Mouse (Mus musculus) MEL (cell line): ENCODE data around the gene Usp29. TPM values are rescaled to one million over a fixed set of nuclear protein-coding genes. Genes with fewer than 3 reads are reported as not detected.

Source experiments
- DNase-seq: peaks from one replicate; pipeline ENCODE4 v3.0.0; 2011; ENCODE audit warnings: low read depth, low spot score
- H3K27ac ChIP-seq: 2 replicates; pipeline ENCODE4 v1.5.1; 2012; ENCODE audit warnings: low read depth, mild to moderate bottlenecking, control low read depth, low read length, moderate library complexity; ENCODE audit not compliant: control insufficient read depth
- H3K27me3 ChIP-seq, 2 experiments: fragments of 150-350 bp in 1 of 2; sonication (generic) in 1 of 2; 2 replicates each; pipeline ENCODE4 v1.6.1; 2012; ENCODE audit warnings: low read length in 2 of 2, mild to moderate bottlenecking in 2 of 2, improper control_type of control experiment in 1 of 2, moderate library complexity in 1 of 2; ENCODE audit not compliant: insufficient read depth in 2 of 2, control insufficient read depth in 1 of 2
- H3K36me3 ChIP-seq, 2 experiments: 2 replicates each; pipeline ENCODE4 v1.6.1; 2012 to 2014; ENCODE audit warnings: low read length in 2 of 2, improper control_type of control experiment in 1 of 2, inconsistent platforms in 1 of 2, mild to moderate bottlenecking in 1 of 2; ENCODE audit not compliant: insufficient read depth in 2 of 2, control insufficient read depth in 1 of 2
- H3K4me1 ChIP-seq, 2 experiments: fragments of 150-350 bp in 1 of 2; sonication (generic) in 1 of 2; 2 replicates each; pipeline ENCODE4 v1.6.1; 2012; ENCODE audit warnings: low read length in 2 of 2, improper control_type of control experiment in 1 of 2, mild to moderate bottlenecking in 1 of 2; ENCODE audit not compliant: insufficient read depth in 2 of 2, control insufficient read depth in 1 of 2
- H3K4me3 ChIP-seq, 2 experiments: fragments of 150-350 bp in 1 of 2; sonication (generic) in 1 of 2; 2 replicates each; pipeline ENCODE4 v1.5.1; 2012; ENCODE audit warnings: low read depth in 2 of 2, low read length in 2 of 2, mild to moderate bottlenecking in 2 of 2, moderate library complexity in 2 of 2, control low read depth in 1 of 2, improper control_type of control experiment in 1 of 2; ENCODE audit not compliant: control insufficient read depth in 1 of 2, insufficient read depth in 1 of 2
- H3K79me2 ChIP-seq: 2 replicates; pipeline ENCODE4 v1.6.1; 2012; ENCODE audit warnings: mild to moderate bottlenecking, low read length, moderate library complexity; ENCODE audit not compliant: control insufficient read depth, poor library complexity, insufficient read depth
- H3K9ac ChIP-seq: 2 replicates; pipeline ENCODE4 v1.6.1; 2012; ENCODE audit warnings: low read depth, mild to moderate bottlenecking, control low read depth, low read length, moderate library complexity; ENCODE audit not compliant: control insufficient read depth, poor library complexity, severe bottlenecking
- H3K9me3 ChIP-seq: fragments of 150-350 bp; sonication (generic); replicated peaks from 2 replicates; pipeline ENCODE4 v1.6.1; 2012; ENCODE audit warnings: mild to moderate bottlenecking, low read length, improper control_type of control experiment, moderate library complexity; ENCODE audit not compliant: insufficient read depth
- CHD1 ChIP-seq: IDR thresholded peaks from 2 replicates; pipeline ENCODE4 v1.6.1; 2012; ENCODE audit warnings: low read depth, mild to moderate bottlenecking, inconsistent platforms, low read length, improper control_type of control experiment
- E2F4 ChIP-seq: IDR thresholded peaks from 2 replicates; pipeline ENCODE4 v1.6.1; 2011; ENCODE audit warnings: low read depth, low read length, improper control_type of control experiment, borderline replicate concordance
- ETS1 ChIP-seq: IDR thresholded peaks from 2 replicates; pipeline ENCODE4 v1.6.1; 2012; ENCODE audit warnings: low read depth, mild to moderate bottlenecking, inconsistent platforms, low read length, improper control_type of control experiment, moderate library complexity
- JUND ChIP-seq: IDR thresholded peaks from 2 replicates; pipeline ENCODE4 v1.6.1; 2011; ENCODE audit warnings: low read depth, mild to moderate bottlenecking, improper control_type of control experiment, low read length
- KAT2A ChIP-seq: conservative IDR thresholded peaks from 2 replicates; pipeline ENCODE4 v1.6.1; 2012; ENCODE audit warnings: low read depth, low read length, improper control_type of control experiment, inconsistent platforms
- MAFK ChIP-seq: IDR thresholded peaks from 2 replicates; pipeline ENCODE4 v1.6.1; 2011; ENCODE audit warnings: low read depth, mild to moderate bottlenecking, low read length, improper control_type of control experiment, borderline replicate concordance
- MXI1 ChIP-seq: IDR thresholded peaks from 2 replicates; pipeline ENCODE4 v1.6.1; 2011; ENCODE audit warnings: mild to moderate bottlenecking, low read depth, low read length, improper control_type of control experiment
- NELFE ChIP-seq: IDR thresholded peaks from 2 replicates; pipeline ENCODE4 v1.6.1; 2011; ENCODE audit warnings: low read depth, low read length, improper control_type of control experiment
- NRF1 ChIP-seq: IDR thresholded peaks from 2 replicates; pipeline ENCODE4 v1.6.1; 2014; ENCODE audit warnings: low read depth, mild to moderate bottlenecking, inconsistent platforms, low read length, improper control_type of control experiment, moderate library complexity; ENCODE audit not compliant: poor library complexity, insufficient read depth, severe bottlenecking
- POLR2A ChIP-seq, 2 experiments: IDR thresholded peaks; 2 replicates each; pipeline ENCODE4 v1.6.1; 2011 to 2012; ENCODE audit warnings: low read length in 2 of 2, mild to moderate bottlenecking in 2 of 2, control low read depth in 1 of 2, improper control_type of control experiment in 1 of 2, low read depth in 1 of 2, moderate library complexity in 1 of 2; ENCODE audit not compliant: control insufficient read depth in 1 of 2, insufficient read depth in 1 of 2, poor library complexity in 1 of 2
- POLR2AphosphoS2 ChIP-seq: IDR thresholded peaks from 2 replicates; pipeline ENCODE4 v1.6.1; 2011; ENCODE audit warnings: low read length, improper control_type of control experiment
- POLR2AphosphoS5 ChIP-seq: IDR thresholded peaks from 2 replicates; pipeline ENCODE4 v1.6.1; 2012; ENCODE audit warnings: low read depth, borderline replicate concordance, mild to moderate bottlenecking, inconsistent platforms, low read length, moderate library complexity, mixed read lengths
- SIN3A ChIP-seq: IDR thresholded peaks from 2 replicates; pipeline ENCODE4 v1.6.1; 2012; ENCODE audit warnings: low read length, improper control_type of control experiment, inconsistent platforms
- TAL1 ChIP-seq: IDR thresholded peaks from 2 replicates; pipeline ENCODE4 v1.6.1; 2012; ENCODE audit warnings: mild to moderate bottlenecking, inconsistent platforms, low read length, moderate library complexity, mixed read lengths
- TCF12 ChIP-seq: IDR thresholded peaks from 2 replicates; pipeline ENCODE4 v1.6.1; 2014; ENCODE audit warnings: low read depth, mild to moderate bottlenecking, inconsistent platforms, low read length, improper control_type of control experiment, moderate library complexity
- USF1 ChIP-seq: IDR thresholded peaks from 2 replicates; pipeline ENCODE4 v1.6.1; 2014; ENCODE audit warnings: low read depth, mild to moderate bottlenecking, inconsistent platforms, low read length, improper control_type of control experiment, moderate library complexity
- ZKSCAN1 ChIP-seq: IDR thresholded peaks from 2 replicates; pipeline ENCODE4 v1.6.1; 2012; ENCODE audit warnings: low read depth, mild to moderate bottlenecking, inconsistent platforms, low read length, improper control_type of control experiment, moderate library complexity
- ZMIZ1 ChIP-seq: IDR thresholded peaks from 2 replicates; pipeline ENCODE4 v1.6.1; 2012; ENCODE audit warnings: low read depth, mild to moderate bottlenecking, inconsistent platforms, low read length, improper control_type of control experiment, moderate library complexity
- polyA plus RNA-seq, 2 experiments: library from polyadenylated mRNA; stranded (reverse) in 1 of 2; unstranded in 1 of 2; fragments of >175 nt in 1 of 2; fragments of >200 nt in 1 of 2; gene quantifications; 2 replicates each; pipeline versions ENCODE4 v1.2.1 to v1.2.4; 2012; ENCODE audit warnings: low replicate concordance in 2 of 2, low read depth in 1 of 2; ENCODE audit not compliant: insufficient read length in 2 of 2, insufficient read depth in 1 of 2, missing spikeins in 1 of 2
- total RNA-seq: library from RNA; depleted of rRNA; stranded (reverse); fragments of 300-350 nt; gene quantifications from 2 replicates; pipeline ENCODE4 v1.2.3, GENCODE M21; 2012

Usp29 gene
- total and polyA plus RNA-seq, 3 experiments: not detected

- Histone ChIP-seq H3K4me1 (no peaks in the 10 kb centered on the region), H3K79me2 (no peaks in the 10 kb centered on the region)
Measured at GRCm38 (mm10) chr7:6911731-6912130, 181.4 kb downstream of the Usp29 start.

GRCm38 (mm10) chr7:6913439-6914380 is 183.3 kb downstream of the Usp29 start:
- Histone ChIP-seq H3K4me1 (no peaks in the 10 kb centered on the region), H3K9me3 (no peaks in the 10 kb centered on the region), H3K36me3 (no peaks in the 10 kb centered on the region), H3K9ac (no peak overlapping the region), H3K27me3 (no peaks in the 10 kb centered on the region), H3K27ac (no peak overlapping the region), H3K79me2 (no peaks in the 10 kb centered on the region), H3K4me3 (no peak overlapping the region)
- DNase-seq: no peak
- TF ChIP-seq POLR2AphosphoS5 (no peak), ETS1 (no peak), POLR2AphosphoS2 (no peak), MXI1 (no peak), TCF12 (no peak), USF1 (no peak), KAT2A (no peak), MAFK (no peak), ZKSCAN1 (no peak), NRF1 (no peak), POLR2A (IDR thresholded peaks at IDR 0.05; ENCODE audit: control insufficient read depth in 1 of 2, insufficient read depth in 1 of 2, low read depth in 1 of 2, low read length in 2 of 2, poor library complexity in 1 of 2) (no peak), E2F4 (no peak), TAL1 (no peak), ZMIZ1 (no peak)

More at GRCm38 (mm10) chr7:6911731-6912130, 181.4 kb downstream of the Usp29 start:
- H3K27me3 ChIP-seq: no peaks in the 10 kb centered on the region
- H3K36me3 ChIP-seq: no peaks in the 10 kb centered on the region
- no peak for TF ChIP-seq ZKSCAN1
- TF ChIP-seq NELFE: no peak
- no peak for TF ChIP-seq SIN3A
- no peak for TF ChIP-seq KAT2A
- TF ChIP-seq USF1: no peak
- no peak for TF ChIP-seq POLR2AphosphoS5
- TF ChIP-seq POLR2A (IDR thresholded peaks at IDR 0.05; ENCODE audit: control insufficient read depth in 1 of 2, insufficient read depth in 1 of 2, low read depth in 1 of 2, low read length in 2 of 2, poor library complexity in 1 of 2): no peak
- no peak for TF ChIP-seq CHD1
- no peak for TF ChIP-seq JUND
- H3K9me3 ChIP-seq: no peaks in the 10 kb centered on the region
- DNase-seq: no peak
- H3K4me3 ChIP-seq: no peak overlapping the region
- no peak overlapping the region for H3K27ac ChIP-seq
- no peak overlapping the region for H3K9ac ChIP-seq
